Mouse (Mus musculus) c-Kit-positive CD71-positive TER-119-positive erythroid progenitor cells, embryonic 14.5 days (primary cell): ENCODE data around the gene Naif1.

Experiments
- DNase-seq: peaks from one replicate; pipeline ENCODE4 v3.0.0-alpha.2; 2013; ENCODE audit warnings: low spot score

Naif1 gene

GRCm38 (mm10) chr2:32449761-32450754 lies at the start of gene Naif1:
Naif1 (plus strand) TSS chr2:32450457.
- DNase-seq = no peak

DNA sequence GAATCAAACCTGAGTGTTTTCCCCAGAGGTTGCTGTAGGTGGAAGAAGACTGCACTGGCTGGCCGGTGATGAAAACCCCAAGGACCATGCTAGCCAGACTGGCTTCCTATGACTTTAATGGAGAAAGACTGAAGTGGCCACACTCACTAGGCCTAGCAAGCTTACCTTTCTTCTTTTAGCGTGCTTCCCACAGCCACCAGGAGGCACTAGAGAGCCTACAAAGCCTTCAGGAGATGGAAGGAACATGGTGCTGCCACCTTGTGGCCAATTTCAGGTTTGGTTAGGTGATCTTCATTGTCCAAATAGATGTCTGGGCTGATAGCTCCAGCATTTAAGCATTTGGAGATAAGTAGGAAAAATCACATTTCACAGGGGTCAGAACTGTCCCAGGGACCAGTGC lies 45.6 kb upstream of the Naif1 start:
- DNase-seq = peak; percentile 98

DNA sequence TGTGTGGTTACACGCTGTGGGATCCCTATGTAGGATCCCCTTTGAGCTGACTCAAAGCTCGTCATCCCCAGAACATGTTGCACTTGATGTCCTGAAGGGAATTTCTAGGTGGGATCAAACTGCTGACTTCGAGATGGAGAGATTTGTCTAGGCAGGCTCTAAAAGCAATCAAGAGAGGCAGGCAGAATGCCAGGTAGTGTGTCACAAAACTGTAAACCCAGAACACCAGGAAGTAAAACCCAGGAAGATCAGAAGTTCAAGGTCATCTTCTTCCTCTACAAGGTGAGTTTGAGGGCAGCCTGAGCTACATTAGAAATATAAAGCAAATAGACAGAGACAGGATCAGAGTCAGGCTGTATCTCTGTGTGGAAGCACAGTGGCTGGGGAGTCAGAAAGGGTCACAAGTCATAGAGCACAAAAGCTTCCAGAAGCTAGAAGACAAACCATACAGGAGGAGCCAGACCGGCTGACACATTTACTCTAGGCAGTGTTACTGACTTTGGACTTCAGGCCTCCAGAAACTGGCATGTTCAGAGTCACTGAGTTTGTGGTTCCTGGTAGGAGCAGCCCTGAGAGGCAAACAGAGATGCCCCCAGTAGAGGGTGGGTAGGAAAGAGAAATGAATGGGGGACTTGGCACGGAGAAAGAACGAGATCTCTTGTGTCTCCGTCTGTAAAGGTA lies 43.0 kb upstream of the Naif1 start:
- no peak for DNase-seq

GRCm38 (mm10) chr2:32408429-32409424 lies 41.5 kb upstream of the Naif1 start:
- DNase-seq = no peak

DNA sequence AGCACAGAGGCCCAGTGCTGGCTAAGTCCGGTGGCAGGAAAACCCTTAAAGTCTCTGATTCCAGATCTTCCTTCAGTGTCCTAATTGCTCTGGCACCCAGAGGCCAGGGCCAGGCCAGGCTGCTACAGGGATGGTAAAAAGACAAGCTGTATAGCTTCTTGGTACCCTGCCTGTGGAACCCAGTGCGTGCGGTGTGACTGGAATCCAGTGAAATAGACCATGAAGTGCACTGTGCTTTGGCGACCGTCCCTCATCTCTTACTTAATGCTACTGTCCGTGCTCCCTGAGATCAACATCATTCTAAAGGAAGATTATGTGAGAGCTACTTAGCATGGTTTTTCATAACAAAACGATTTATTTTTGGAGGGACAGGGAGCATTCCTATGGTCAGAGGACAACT lies 38.9 kb upstream of the Naif1 start:
- no peak for DNase-seq

- DNase-seq = no peak
These were observed 37.3 kb upstream of the Naif1 start for GRCm38 (mm10) chr2:32412742-32413531.

DNA sequence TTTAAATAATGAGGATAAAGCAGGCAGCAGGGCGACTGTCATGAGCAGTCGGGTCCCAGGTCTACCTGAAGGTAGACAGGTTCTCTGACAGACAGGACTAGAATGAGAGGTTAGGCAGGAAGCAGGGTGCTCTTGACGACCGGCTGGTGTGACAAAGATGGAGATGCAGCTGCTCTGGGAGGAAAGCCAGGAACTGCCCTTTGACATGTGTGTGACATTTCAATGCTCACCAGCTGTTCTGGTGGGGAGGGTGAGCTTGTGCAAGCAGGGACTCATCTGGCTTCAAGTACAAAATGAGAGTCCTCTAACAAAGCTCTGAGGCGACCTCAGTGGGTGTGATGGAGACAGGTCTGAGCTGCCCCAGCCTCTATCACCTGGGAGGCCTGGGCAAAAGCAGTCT lies 36.3 kb upstream of the Naif1 start:
- no peak for DNase-seq

DNA sequence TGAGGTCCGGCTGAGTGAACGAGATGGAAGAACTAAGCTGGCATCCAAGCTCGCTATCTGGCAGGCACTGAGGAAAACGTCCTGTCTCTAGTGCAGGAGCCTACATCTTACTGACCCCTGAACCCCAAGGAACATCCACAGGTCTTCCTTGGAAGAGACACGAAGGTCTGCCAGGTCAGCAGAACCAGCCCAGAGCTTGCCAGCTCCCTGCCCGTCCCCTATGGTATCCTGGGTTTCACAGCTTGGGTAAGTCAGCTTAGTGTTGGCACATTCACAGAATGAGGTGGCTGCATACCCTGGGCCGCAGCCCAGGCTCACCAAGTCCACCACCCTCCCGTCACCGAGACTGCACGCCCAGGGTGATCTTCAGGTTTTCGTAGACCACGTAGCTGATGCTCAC lies 34.5 kb upstream of the Naif1 start:
- DNase-seq = no peak

DNA sequence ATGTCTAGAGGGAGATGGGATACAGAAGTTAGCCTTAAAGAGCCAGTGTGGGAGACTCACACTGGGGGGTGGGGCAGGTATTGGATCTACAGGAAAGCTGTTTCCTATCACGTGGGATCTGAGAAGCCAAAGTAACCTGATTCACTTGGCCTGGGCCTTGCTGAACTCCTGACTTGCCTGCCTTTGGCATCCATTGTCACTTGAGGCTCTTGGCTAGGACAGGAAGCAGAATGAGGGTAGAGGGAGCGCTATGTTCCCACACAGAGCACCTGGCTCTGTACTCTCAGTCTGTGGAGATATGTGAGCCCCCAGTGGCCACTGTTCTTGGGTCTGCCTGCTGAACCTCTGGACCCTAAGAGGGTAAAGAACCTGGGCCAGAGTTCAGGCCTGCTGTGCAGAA lies 33.7 kb upstream of the Naif1 start:
- no peak for DNase-seq

DNA sequence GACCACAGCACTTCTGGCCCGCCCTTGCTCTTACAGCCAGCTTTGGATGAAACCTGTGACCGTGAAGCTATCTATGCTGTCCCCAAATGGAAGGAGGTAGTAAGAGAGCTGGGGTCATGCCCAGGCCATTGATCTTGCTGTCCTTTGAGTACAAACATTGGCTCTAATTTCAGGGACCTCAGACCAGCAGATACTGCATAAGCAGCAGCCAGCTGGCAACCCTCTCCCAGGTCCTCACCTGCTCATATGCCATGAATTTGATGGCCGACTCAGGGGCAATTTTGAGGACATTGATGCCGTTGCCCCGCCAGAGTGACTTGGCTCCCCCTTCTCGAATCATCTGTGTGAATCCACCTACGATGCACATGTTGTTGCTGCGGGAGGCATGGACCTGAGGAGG lies 32.8 kb upstream of the Naif1 start:
- DNase-seq = no peak

GRCm38 (mm10) chr2:32418430-32419151 lies 31.7 kb upstream of the Naif1 start:
- DNase-seq = no peak

DNA sequence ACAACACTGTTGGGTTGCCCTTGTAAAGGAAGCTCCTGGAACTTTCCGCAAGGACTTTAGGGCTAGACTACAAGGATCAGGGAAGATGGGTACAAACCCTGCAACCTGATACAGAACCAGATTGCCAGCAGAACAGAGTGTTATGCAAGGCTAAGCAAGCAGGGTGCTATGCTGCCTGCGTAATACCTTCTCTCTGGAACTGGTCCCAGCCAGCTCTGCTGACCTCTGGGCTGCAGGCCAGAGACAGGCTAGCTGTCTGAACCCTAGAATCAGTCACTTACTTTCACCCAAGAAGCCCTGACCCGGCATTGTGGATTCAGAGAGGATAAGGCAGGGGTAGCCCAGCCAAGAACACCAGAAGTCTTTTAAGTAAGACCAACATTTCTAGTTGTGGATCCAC lies 30.9 kb upstream of the Naif1 start:
- no peak for DNase-seq

GRCm38 (mm10) chr2:32420066-32420608 lies 30.1 kb upstream of the Naif1 start:
- no peak for DNase-seq

DNA sequence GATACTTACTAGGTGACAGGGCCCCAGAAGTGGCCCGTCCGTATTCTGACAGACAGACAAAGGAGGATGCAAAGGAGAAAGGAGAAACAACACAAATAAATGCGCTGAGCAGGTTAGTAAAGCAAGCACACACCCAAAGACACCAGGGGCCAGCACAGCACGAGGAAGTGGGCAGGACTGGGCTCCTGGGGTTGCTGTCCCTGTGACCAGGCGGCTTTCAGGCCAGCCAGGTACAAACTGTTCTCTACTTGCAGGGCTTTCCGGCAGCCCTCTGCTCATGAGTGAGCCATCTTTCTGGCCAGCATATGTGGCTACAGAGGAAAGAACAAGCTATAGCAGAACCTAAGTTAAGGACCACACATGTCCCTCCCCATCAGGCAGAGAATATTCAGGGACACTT lies 29.6 kb upstream of the Naif1 start:
- no peak for DNase-seq

GRCm38 (mm10) chr2:32421851-32422251 lies 28.4 kb upstream of the Naif1 start:
- DNase-seq = no peak

- DNase-seq = peak; percentile 66
These were observed 26.6 kb upstream of the Naif1 start for GRCm38 (mm10) chr2:32423481-32424331.

DNA sequence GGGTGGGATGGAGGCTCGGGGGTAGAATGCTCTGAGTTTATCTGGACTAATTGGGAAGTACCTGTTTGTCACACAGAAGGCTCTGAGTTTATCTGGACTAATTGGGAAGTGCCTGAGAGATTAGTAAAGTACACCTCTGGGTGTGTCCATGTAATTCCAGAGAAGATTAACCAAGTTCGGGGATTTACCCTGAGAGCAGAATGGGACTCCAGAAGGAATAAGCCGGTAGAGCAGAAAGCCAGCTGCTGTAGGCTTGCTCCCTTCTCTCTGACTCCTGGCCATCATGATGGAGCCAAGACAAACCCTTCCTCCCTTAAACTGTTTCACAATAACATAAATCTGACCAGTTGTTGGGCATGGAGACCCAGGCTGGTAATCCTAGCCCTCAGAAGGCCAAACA lies 25.5 kb upstream of the Naif1 start:
- no peak for DNase-seq

- DNase-seq = no peak
These were observed 24.7 kb upstream of the Naif1 start for GRCm38 (mm10) chr2:32425568-32425967.

DNA sequence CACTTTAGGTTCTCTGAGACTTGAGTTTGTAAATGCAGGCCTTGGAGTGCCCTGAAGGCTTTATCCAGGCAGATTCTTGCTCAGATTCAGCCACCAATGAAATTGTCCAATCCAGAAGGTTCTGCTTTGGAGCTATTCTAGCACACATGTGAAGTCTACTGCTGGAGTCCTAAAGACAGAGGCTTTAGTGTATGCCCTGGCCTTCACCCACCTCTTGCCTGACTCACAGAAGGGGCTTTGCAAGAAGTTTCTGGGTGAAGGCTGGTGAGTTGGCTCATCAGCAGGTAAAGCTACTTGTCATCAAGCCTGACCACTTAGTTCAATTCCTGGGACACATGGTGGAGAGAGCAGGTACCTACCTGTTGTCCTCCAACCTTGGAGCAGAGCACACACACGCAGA lies 24.1 kb upstream of the Naif1 start:
- no peak for DNase-seq
